In the genomic region with DNA sequence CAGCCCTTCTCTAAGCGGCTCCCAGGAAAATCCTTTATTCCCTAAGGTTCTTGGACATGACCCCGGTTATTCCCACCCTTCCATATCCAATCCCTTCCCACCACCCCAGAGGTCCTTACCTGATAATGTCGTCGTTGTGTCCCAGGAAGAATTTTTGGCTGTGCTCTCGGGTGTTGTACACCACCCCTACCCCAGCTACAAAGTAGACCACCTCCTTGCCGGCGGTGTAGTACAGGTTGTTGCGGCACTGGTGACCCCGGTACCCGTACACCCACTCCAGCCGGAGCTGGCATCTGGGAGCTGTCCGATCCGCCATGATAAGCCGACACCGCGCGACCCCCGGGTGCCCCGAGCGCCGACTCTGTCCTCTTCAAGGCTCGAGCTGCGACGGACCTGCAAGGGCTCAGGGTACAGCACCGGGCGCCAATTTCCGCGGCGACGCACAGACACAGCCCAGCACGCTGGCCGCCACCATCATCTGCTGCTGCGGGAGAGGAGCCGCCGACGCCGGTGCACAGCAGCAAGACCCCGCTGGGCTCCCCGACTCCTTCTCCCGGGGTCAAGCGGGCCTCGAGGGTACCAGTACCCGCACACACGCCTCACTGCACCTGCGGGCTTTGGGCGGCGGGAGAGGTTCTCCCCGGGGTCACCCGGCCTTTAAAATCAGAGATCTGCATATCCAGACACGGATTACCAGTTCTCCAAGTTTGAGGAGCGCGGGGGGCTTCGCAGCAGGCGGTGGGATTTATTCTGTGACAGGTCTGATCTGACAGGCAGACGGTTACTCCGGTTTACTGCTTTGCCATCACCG, we compare ENCODE assay signal across 8 mouse cellular contexts. TPM values are rescaled to one million over a fixed set of nuclear protein-coding genes. Genes with fewer than 3 reads are reported as not detected.
A peak's percentile ranks its signal among the peaks of the same experiment; 100 is the strongest.
DNase-seq lines count a peak whose midpoint lies in the region; ATAC-seq and TF ChIP-seq lines count a peak whose summit lies in the region.

No protein-coding gene starts in this region.

- DNase-seq in B cell, adult 2 months = peak; percentile 5 to 6
- DNase-seq in adrenal gland, postnatal 25 days = peak; percentile 46
- peak; percentile 46 for DNase-seq in forebrain, embryonic 10.5 days (ENCODE audit: extremely low spot score, low spot score)
- DNase-seq in kidney, postnatal 0 days (ENCODE audit: low spot score) = no peak
- DNase-seq in midbrain, postnatal 0 days (ENCODE audit: low spot score) = peak; percentile 42
- peak; percentile 2 for DNase-seq in thymus, postnatal 25 days

- WGBS in forebrain, embryonic 10.5 days = under 1% methylated on average over 57 of the region's 57 CpGs
- WGBS in heart, embryonic 14.5 days = 1% methylated on average over 57 of the region's 57 CpGs
- WGBS in kidney, postnatal 0 days = under 1% methylated on average over 57 of the region's 57 CpGs
- WGBS in liver, embryonic 12.5 days (ENCODE audit: insufficient replicate concordance) = 1% methylated on average over 57 of the region's 57 CpGs
- under 1% methylated on average over 57 of the region's 57 CpGs for WGBS in midbrain, postnatal 0 days

- no peak for TF ChIP-seq CTCF in kidney, postnatal 0 days (IDR thresholded peaks at IDR 0.05; ENCODE audit: low read depth)
- TF ChIP-seq CTCF in midbrain, postnatal 0 days (IDR thresholded peaks at IDR 0.05) = no peak

- peak overlapping the region; percentile 98 for H3K4me2 ChIP-seq in heart, embryonic 14.5 days (ENCODE audit: low read length)
- H3K4me2 ChIP-seq in kidney, postnatal 0 days (ENCODE audit: low read length) = peak overlapping the region; percentile 86
- peak overlapping the region; percentile 79 for H3K4me2 ChIP-seq in liver, embryonic 12.5 days
- H3K4me2 ChIP-seq in midbrain, postnatal 0 days (ENCODE audit: low read depth, low read length, poor library complexity, severe bottlenecking) = peak overlapping the region; percentile 95

- peaks cover 19% of the 10 kb centered on the region for H3K4me1 ChIP-seq in forebrain, embryonic 10.5 days
- peaks cover 0 to 3% of the 10 kb centered on the region in 2 experiments; a peak in 2 of 4 replicates for H3K4me1 ChIP-seq in heart, embryonic 14.5 days (ENCODE audit: control insufficient read depth in 2 of 2, insufficient read depth in 2 of 2, low read length in 2 of 2)
- no peaks in the 10 kb centered on the region for H3K4me1 ChIP-seq in kidney, postnatal 0 days (replicated peaks; ENCODE audit: insufficient read depth, low read length)
- peaks cover 13% of the 10 kb centered on the region for H3K4me1 ChIP-seq in liver, embryonic 12.5 days
- 0 out of 2 replicates have a peak, but pooled peaks cover 4% of the 10 kb centered on the region for H3K4me1 ChIP-seq in midbrain, postnatal 0 days (ENCODE audit: insufficient read depth, low read length)

- H3K9me3 ChIP-seq in forebrain, embryonic 10.5 days = no peaks in the 10 kb centered on the region
- no peaks in the 10 kb centered on the region for H3K9me3 ChIP-seq in heart, embryonic 14.5 days (ENCODE audit: control insufficient read depth, low read length)
- no peaks in the 10 kb centered on the region for H3K9me3 ChIP-seq in kidney, postnatal 0 days (replicated peaks; ENCODE audit: low read length)
- H3K9me3 ChIP-seq in liver, embryonic 12.5 days (replicated peaks) = no peaks in the 10 kb centered on the region
- no peaks in the 10 kb centered on the region for H3K9me3 ChIP-seq in midbrain, postnatal 0 days (ENCODE audit: low read length)

- H3K27me3 ChIP-seq in forebrain, embryonic 10.5 days (ENCODE audit: poor library complexity, severe bottlenecking) = peaks cover 27% of the 10 kb centered on the region
- H3K27me3 ChIP-seq in heart, embryonic 14.5 days (ENCODE audit: control insufficient read depth, insufficient read depth, low read length) = peaks cover 5% of the 10 kb centered on the region
- H3K27me3 ChIP-seq in kidney, postnatal 0 days (ENCODE audit: insufficient read depth, low read length) = no peaks in the 10 kb centered on the region
- H3K27me3 ChIP-seq in liver, embryonic 12.5 days (replicated peaks) = peaks cover 50% of the 10 kb centered on the region
- no peaks in the 10 kb centered on the region for H3K27me3 ChIP-seq in midbrain, postnatal 0 days (ENCODE audit: insufficient read depth, low read length)

- H3K4me3 ChIP-seq in forebrain, embryonic 10.5 days = peak overlapping the region; percentile 63
- H3K4me3 ChIP-seq in heart, embryonic 14.5 days (ENCODE audit: control insufficient read depth in 1 of 2, insufficient read depth in 1 of 2, low read depth in 1 of 2, low read length in 2 of 2) = peak overlapping the region; percentile 55 to 67
- H3K4me3 ChIP-seq in kidney, postnatal 0 days (replicated peaks; ENCODE audit: low read depth, low read length) = peak overlapping the region; percentile 52
- peak overlapping the region; percentile 45 for H3K4me3 ChIP-seq in liver, embryonic 12.5 days
- peak overlapping the region; percentile 74 for H3K4me3 ChIP-seq in midbrain, postnatal 0 days (ENCODE audit: low read depth, low read length)

- no peak for ATAC-seq in heart, embryonic 14.5 days (ENCODE audit: insufficient number of reproducible peaks, insufficient read depth, low FRiP score, low read depth)
- no peak for ATAC-seq in kidney, postnatal 0 days (replicated peaks; ENCODE audit: low FRiP score, low read depth)
- ATAC-seq in liver, embryonic 12.5 days = no peak
- peak; percentile 9; the same call in 1 of the 2 replicates for ATAC-seq in midbrain, postnatal 0 days (ENCODE audit: low FRiP score)

- peak overlapping the region; percentile 76 for H3K9ac ChIP-seq in heart, embryonic 14.5 days (ENCODE audit: low read length)
- H3K9ac ChIP-seq in kidney, postnatal 0 days (ENCODE audit: low read depth, low read length) = peak overlapping the region; percentile 49
- no peak overlapping the region for H3K9ac ChIP-seq in liver, embryonic 12.5 days
- H3K9ac ChIP-seq in midbrain, postnatal 0 days (replicated peaks; ENCODE audit: low read length, poor library complexity, severe bottlenecking) = peak overlapping the region; percentile 74

- H3K27ac ChIP-seq in forebrain, embryonic 10.5 days = peak overlapping the region; percentile 63
- H3K27ac ChIP-seq in heart, embryonic 14.5 days (replicated peaks in 1 of 2; ENCODE audit: control insufficient read depth in 1 of 2, insufficient read depth in 1 of 2, low read depth in 2 of 2, low read length in 2 of 2) = no peak overlapping the region
- H3K27ac ChIP-seq in kidney, postnatal 0 days = no peak overlapping the region
- no peak overlapping the region for H3K27ac ChIP-seq in liver, embryonic 12.5 days
- H3K27ac ChIP-seq in midbrain, postnatal 0 days (ENCODE audit: low read depth, low read length) = peak overlapping the region; percentile 79

- H3K36me3 ChIP-seq in forebrain, embryonic 10.5 days (replicated peaks) = no peaks in the 10 kb centered on the region
- no peaks in the 10 kb centered on the region for H3K36me3 ChIP-seq in heart, embryonic 14.5 days (ENCODE audit: control insufficient read depth, insufficient read depth, low read length)
- no peaks in the 10 kb centered on the region for H3K36me3 ChIP-seq in kidney, postnatal 0 days (ENCODE audit: insufficient read depth, low read length)
- H3K36me3 ChIP-seq in liver, embryonic 12.5 days = no peaks in the 10 kb centered on the region
- H3K36me3 ChIP-seq in midbrain, postnatal 0 days (ENCODE audit: insufficient read depth, low read length) = no peaks in the 10 kb centered on the region

RNA-seq across cellular contexts. Expression of a gene that starts 1.4 kb away (rescaled TPM):
- 3.3 and 4.7 TPM in 2 replicates for total RNA-seq in adrenal gland, postnatal 25 days (2021)
- 0.55 and 0.92 TPM in 2 replicates for polyA plus RNA-seq in forebrain, embryonic 10.5 days (2016; fragmentation: Nextera tagmentation; extraction: Ambion mirVana)
- 0.84 and 1.3 TPM in 2 replicates for polyA plus RNA-seq in heart, embryonic 14.5 days (2014; fragmentation: Nextera tagmentation; extraction: Ambion mirVana)
- polyA plus RNA-seq in kidney, postnatal 0 days (2015; fragmentation: Nextera tagmentation; extraction: Ambion mirVana) = 0.52 and 1.2 TPM in 2 replicates
- 0.15 and 0.25 TPM in 2 replicates for polyA plus RNA-seq in liver, embryonic 12.5 days (2016; fragmentation: Nextera tagmentation; extraction: Ambion mirVana)
- 20.1 and 20.2 TPM in 2 replicates for total RNA-seq in midbrain, postnatal 0 days (2014; rRNA removed)
- 3.7 and 4.8 TPM in 2 replicates for polyA plus RNA-seq in midbrain, postnatal 0 days (2015; fragmentation: Nextera tagmentation; extraction: Ambion mirVana)

Comparison
In these comparisons a context has a peak if more than half of its experiments do, and no peak if none do; other contexts are left out.
1. H3K27ac ChIP-seq: peak in forebrain, embryonic 10.5 days (single experiment) and midbrain, postnatal 0 days (single experiment); none in heart, embryonic 14.5 days (0 of 2), kidney, postnatal 0 days (single experiment) and liver, embryonic 12.5 days (single experiment).
2. Peak in every context shown above with its lines, with median percentiles within 50 percentile points of each other: H3K4me3 ChIP-seq and H3K4me2 ChIP-seq.